Mouse (Mus musculus): Measurements from ENCODE around the gene Rnf183.

GRCm38 (mm10) chr4:62383207-62383606 is 51.8 kb downstream of the Rnf183 start:
- no peak for TF ChIP-seq ZC3H11A (IDR thresholded peaks at IDR 0.05; ENCODE audit: borderline replicate concordance, low read depth, low read length)
- TF ChIP-seq ZNF384 (IDR thresholded peaks at IDR 0.05; ENCODE audit: low read depth, low read length) = no peak
- TF ChIP-seq MAFK (IDR thresholded peaks at IDR 0.05; ENCODE audit: insufficient read depth, low read depth, low read length) = no peak
- TF ChIP-seq CHD2 (IDR thresholded peaks at IDR 0.05; ENCODE audit: low read depth, low read length) = no peak

All from ES-E14 (cell line).